Mouse (Mus musculus): ENCODE results near the gene Dync1i1.

DNA sequence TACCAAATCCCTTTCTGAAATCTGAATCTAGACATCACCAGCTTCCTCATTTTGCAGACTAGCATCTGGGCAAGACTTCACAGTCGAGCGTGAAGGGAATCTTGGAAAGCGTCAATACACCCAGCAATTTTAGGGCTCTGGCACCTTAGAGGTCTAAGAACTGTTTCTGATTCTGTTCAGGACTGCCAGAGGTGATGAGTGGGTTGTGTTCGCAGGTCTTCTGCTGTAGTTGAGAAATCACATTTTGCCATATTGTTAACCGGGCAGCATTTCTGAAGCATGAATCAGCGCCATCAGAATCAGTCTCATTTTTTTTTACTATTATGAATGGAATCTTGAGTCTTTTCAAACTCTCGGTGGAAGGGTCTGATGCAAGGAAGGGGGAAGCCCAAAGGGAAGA, 185.9 kb downstream of the Dync1i1 start:
- TF ChIP-seq CTCF (IDR thresholded peaks at IDR 0.05; ENCODE audit: low read depth, low read length) (no peak), POLR2A (IDR thresholded peaks at IDR 0.05; ENCODE audit: borderline replicate concordance, low read depth, low read length) (no peak)

Measured in bone marrow macrophage, adult 2 months (primary cell).